Mouse (Mus musculus) megakaryocyte, embryonic 14.5 days (primary cell): ENCODE data around the gene Irf9.

Experiments used
- FLI1 ChIP-seq: IDR thresholded peaks from 2 replicates; pipeline ENCODE4 v1.6.1; 2012; ENCODE audit warnings: low read length, inconsistent platforms, mixed read lengths
- GATA1 ChIP-seq: IDR thresholded peaks from 3 replicates; pipeline ENCODE4 v1.6.1; 2012; ENCODE audit warnings: mixed read lengths, low read length, inconsistent platforms, borderline replicate concordance

- TF ChIP-seq GATA1, result no peak
- no peak for TF ChIP-seq FLI1
These were observed 14.5 kb downstream of the Irf9 start, which contains the start of gene Rec8 for GRCm38 (mm10) chr14:55617822-55618221.
